Mouse (Mus musculus) hematopoietic multipotent progenitor cell, adult 10-12 weeks (in vitro differentiated cells): ENCODE data around the gene Esrrg. TPM values are rescaled to one million over a fixed set of nuclear protein-coding genes. Genes with fewer than 3 reads are reported as not detected.

Source experiments
- polyA plus RNA-seq: library from polyadenylated mRNA; stranded (reverse); fragments of >175 nt; gene quantifications from 2 replicates; pipeline ENCODE4 v1.2.3, GENCODE M21; 2012; ENCODE audit warnings: low replicate concordance

Gene Esrrg
- polyA plus RNA-seq = 0.02 and 0.07 TPM in 2 replicates

GRCm38 (mm10) chr1:187608261-187608921, at the start of gene Esrrg:
Gene Esrrg, plus strand, starts transcription at chr1:187608791.

GRCm38 (mm10) chr1:188261903-188262682, 653.5 kb downstream of the Esrrg start, which contains the start of gene Ush2a:
Gene Ush2a, plus strand, starts transcription at chr1:188262023.

